Mouse (Mus musculus) urinary bladder, adult 18-20 months (tissue): ENCODE results near the gene Zfp655.
"Not testable (repeated sequence)": the region's sequence is repeated elsewhere in the genome, so short reads cannot be mapped to it uniquely, and the experiment has no call there.

Source experiments
- DNase-seq, 2 experiments: peaks; one replicate each; pipeline ENCODE4 v3.0.0; 2022; ENCODE audit warnings: low spot score in 2 of 2, mixed read lengths in 2 of 2

The Zfp655 gene

DNA sequence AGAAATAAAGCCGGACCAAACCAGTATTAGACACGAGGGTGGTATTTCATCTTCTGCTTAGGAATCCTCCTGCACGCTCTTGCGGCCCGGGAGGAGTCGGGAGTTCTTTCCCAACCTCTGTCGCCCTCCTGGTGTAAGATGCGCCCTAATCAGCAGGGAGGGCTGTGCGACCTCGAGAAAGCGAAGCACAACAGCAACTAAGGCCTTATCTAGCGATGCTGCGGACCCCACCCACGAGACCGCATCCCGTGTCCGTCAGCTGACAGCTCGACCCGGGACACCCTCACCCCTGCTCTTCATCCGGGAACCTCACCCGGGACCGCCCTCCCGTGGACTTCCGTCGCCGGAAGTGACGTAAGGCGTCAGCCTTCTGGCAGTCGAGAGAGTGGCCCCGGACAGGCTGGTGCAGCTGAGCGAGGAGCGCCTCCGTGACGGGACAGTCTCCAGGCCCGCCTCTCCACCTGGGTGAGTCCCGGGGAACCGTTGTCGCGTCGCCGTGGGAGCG, at the start of gene Zfp655:
Zfp655 (plus strand) TSS at position 349 of the 505 bp plus-strand sequence.
- DNase-seq: peak; percentile 96 to 98

DNA sequence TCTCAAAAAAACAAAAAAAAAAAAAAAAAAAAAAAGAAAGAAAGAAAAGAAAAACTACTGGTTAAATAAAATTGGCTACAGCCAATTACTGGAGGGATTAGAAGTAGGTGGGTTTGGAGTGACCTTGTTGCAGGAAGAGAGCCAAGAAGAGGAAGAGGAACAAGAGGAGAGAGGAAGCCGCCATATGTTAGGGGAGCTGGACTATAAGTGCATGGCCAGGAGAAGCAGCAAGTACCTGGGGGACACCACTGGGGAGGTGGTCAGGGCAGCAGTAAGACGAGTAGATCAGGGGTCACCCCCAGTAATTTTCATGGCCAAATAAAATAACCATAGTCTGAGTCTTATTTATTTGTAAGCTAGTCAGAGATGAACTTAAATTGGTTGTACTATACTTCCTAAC, 46.3 kb upstream of the Zfp655 start:
- DNase-seq: no peak

DNA sequence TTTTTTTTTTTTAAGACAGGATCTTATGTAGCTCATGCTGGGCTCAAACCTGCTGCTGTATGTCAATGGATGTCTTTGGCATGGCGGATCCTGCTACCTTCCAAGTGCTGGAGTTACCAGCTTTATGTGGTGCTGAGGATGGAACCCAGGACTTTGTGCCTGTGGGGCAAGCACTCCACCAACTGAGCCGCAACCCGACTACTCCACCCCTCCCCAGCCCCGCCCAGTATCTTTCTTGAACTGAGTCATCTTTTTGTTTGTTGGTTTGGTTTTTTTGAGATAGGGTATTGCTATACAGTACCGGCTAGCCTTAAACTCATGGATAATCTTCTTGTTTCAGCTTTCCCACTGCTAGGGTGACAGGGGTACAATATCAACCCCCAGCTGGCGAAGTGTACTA, 42.1 kb upstream of the Zfp655 start:
- DNase-seq: no peak

DNA sequence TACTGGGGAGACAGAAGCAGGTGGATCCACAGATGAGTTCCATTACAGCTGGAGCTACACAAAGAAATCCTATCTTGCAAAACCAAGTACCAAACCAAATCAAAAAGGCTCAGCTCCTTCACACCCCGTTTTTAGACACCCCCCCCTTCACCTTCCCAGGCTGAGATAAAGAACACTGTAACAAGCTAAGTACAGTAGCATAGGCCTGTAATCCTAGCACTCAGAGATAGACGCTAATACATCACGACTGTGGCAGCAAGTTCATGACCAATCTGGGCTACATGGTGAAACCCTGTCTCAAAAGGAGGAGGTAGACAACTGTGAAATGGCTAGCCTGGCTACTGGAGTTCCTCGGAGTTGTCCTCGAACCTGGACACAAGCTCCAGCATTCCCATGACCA, 41.1 kb upstream of the Zfp655 start:
- DNase-seq: no peak

DNA sequence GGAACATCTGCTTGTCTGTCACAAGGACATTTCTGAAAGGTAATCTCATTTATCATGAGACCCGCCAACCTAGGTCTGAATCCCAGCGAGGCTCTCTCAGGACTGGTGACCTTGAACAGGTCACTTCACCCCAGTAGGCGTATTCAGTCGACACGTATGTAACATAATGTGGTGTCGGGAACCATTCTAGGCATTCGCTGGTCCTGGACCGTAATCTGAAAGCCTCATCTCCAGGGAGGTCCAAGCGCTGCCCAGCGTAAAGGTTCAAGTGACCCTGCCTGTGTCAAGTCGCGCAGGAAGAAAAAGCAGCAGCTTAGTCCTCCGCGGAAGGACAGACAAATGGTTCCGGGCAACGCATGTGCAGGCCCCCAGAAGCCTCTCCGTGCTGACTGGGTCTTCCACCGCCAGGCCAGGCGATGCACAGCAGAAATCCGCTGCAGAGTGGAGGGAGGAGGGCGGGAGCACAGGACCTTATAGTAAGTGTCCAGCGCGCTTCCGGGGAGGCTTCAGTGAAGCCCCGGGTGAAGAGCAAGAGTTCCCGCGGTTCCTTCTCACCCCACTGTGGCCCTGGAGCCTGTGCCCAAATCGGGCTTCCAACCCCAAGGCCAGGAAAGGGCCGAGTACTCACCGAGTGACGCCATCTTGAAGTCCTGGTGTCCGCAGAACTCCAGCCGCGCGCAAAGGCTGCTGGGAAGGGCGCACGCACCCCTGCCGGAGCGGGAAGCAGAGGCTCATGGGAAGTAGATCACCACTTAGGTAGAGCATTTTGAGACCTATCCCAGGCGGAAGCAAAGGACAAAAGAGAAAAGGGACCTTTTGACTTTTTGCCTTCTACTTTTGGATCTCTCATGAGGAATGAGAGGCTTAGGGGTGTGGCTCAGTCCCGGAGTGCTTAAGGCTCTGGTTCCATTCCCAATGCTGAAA, 40.4 kb upstream of the Zfp655 start:
- peak; percentile 86 to 88 for DNase-seq

DNA sequence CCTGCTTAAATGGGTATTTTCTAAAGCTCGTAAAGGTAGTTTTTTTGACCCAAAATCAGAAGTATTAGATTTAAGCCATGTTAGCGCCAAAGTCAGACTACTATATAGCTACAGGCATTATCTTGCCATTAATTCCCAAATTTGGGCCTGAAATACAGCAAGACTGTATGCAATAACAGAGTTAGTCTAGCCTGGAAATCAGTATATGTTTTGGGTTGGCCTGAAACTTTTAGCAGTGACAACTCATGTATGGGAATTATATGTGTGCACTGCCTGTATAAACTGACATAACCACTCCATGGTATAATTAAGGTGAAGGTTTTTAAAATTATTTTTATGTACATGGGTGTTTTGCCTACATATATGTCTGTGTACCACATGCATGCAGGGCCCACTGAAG, 39.6 kb upstream of the Zfp655 start, which contains the start of gene Atp5j2:
Atp5j2 (minus strand) TSS at position 101 of the 400 bp plus-strand sequence.
- no peak for DNase-seq

DNA sequence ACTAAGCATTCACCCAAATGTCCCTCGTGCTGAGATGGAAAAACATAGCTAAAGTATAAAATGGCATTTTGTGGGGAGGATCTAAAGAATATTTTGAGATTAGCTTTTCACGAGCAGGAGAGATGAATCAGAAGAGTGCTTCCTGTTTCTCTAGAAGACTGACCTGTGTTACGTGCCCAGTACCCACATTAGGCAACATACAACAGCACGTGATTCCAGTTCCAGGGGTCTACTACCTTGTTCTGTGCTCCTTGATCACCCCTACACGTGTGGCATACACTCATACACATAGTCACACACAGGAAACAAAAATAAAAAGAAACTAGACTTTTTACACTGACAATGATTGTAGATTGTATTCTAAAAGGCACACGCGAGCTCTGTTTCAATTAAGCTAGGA, 31.1 kb upstream of the Zfp655 start:
- DNase-seq: no peak

DNA sequence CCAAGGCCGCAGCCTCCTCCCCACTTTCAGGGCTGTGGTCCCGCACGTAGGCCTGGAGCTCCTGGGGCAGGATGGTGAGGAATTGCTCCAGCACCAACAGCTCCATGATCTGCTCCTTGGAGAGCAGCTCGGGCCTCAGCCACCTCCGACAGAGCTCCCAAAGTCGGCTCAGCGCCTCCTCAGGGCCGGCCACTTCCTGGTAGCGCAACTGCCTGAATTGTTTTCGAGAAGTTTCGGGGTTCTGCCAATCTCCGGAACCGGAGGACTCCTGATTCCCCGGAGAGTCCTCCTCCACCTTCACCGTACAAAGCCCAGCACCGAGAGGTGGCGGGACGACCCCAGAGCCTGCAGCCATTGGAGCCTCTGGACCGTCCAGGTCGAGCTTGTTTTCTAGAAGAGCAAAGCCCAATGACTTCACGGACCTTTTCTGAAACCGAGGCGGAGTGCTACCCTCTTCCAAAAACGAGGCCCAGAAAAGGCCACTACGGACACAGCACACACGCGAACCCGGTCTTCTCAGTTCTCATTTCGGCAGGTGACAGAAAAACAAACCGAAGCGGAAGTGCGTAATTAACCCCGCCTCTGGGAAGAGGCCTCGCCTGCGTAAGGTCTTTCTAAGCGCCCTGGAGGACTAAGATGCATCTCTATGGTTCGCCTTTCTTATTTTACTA, 30.1 kb upstream of the Zfp655 start, which contains the start of gene Zkscan14:
Zkscan14 (minus strand) TSS at position 548 of the 671 bp plus-strand sequence.
- DNase-seq: peak; percentile 62 to 67

DNA sequence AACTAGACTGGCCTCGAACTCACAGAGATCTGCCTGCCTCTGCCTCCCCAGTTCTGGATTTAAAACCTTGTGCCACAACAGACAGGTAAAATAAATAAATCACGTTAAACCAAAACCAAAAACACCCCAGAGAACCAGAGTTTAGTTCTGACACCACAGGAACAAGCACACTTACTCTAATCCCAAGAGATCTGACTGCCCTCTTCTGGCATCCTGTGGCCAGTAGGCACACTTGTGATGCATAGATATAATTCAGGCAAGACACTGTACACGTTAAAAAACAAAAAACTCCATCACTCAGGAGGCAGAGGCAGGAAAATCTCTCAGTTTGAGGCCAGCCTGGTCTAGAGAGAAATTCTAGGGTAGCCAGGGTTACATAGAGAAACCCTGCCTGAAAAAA, 29.1 kb upstream of the Zfp655 start:
- DNase-seq: no peak

DNA sequence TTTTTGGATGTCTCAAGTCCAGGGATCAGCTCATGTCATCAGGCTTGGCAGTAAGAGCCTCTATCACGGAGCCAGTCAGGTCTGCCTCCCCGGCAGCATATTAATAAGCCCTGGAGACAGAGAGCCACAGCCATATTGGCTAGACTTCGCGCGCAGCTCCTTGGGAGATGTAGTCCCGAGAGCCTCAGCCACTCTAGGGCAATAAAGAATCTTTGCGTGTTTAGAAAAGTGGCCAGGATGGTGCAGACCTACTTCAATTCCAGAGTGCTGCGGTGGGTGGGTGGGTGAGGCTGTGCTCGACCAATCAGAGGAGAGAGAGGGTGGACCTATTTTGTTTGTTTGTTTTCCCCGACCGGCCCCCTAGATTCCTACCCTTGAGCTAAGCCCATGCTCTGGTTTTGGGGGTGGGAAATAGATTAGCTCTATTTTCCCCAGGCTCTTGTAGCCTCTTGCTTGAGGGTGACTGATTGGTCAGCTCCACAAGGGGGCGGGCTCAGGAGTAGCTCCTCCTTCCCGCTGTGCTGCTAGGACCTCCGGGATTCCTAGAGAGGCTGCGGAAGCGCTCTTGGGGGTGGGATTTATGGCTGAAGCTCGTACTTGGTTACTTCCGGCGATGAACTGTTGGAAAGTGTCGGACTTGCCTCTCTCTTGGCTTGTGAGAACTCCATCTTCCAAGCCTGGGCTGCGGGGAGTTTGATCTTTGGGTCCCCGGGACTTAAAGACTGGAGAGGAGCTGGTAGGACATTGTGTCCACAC, 27.4 kb upstream of the Zfp655 start, which contains the start of gene Zkscan5:
Zkscan5 (plus strand) TSS at position 627 of the 756 bp plus-strand sequence.
- peak; percentile 93 to 96 for DNase-seq

DNA sequence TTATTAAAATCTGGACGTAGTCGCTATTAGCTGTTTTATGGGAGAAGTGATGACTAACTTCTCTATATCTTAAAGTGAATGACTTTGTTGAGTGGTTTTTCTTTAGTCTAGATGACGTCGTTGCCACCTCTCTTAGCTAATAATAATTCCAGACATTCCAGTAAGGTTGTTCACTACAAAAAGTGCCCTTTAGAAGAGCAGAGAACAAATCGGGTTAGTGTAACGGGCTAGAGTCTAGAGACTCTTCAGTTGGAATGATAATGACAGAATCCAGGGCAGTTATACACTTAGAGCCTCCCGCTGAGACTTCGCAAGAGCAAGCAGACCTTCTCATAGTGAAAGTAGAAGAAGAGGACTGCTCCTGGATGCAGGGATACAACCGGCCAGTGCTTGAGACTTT, 26.5 kb upstream of the Zfp655 start:
- no peak for DNase-seq

DNA sequence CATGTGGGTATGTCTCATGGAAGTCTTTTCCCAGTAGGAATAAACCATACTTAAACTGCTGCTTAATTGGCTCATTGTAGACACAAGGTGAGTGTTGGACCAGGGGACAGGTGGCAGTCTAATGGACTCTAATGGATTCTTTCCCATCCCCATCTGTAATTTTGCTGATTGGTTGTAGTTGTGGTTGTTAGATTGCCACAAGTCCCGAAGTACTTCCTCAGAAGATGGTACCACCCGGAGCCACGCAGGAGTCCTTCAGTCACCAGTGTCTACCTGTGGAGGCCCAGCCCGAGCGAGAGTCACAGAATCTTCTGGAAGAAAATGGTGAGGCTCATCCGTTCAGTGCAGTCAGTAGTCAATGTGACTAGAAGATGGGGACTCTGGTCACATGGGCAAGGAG, 24.1 kb upstream of the Zfp655 start:
- no peak for DNase-seq

DNA sequence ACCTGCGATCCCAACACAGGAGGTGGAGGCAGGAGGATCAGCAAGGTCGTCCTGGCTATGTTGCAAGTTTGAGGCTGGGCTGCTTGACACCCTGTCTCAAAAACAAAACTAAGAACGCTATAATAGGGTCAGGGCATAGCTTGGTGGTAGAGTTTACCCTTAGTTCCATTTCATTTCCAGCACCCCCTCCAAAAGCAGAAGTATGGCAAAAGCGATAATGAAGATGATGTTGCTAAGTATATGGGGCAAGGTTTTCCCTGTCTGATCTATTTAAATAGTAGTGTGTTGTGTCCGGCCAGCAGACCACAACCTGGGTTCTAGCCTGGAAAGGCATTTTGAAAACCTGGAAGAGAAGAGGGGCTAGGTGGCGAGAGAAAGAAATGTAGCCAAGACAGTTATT, 23.6 kb upstream of the Zfp655 start:
- no peak for DNase-seq

DNA sequence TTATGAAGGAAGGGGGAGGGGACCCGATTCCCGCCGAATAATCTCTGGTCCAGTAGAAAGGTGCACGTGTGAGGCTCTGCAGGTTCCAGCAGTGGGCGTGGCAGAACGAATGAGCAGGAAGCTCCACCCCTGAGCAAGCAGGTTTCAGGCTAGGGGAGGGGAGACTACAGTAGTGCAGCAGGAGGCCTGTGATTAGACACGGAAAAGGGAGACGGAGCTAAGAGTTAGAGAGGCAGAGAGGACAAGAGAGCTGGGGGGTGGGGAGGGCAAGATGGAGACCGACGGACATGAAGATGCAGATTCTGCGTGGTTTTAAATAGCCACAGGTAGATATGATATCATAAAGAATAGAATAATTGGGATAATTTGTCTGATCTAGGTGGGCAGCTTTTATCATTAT, 23.1 kb upstream of the Zfp655 start:
- DNase-seq: not testable (repeated sequence)

DNA sequence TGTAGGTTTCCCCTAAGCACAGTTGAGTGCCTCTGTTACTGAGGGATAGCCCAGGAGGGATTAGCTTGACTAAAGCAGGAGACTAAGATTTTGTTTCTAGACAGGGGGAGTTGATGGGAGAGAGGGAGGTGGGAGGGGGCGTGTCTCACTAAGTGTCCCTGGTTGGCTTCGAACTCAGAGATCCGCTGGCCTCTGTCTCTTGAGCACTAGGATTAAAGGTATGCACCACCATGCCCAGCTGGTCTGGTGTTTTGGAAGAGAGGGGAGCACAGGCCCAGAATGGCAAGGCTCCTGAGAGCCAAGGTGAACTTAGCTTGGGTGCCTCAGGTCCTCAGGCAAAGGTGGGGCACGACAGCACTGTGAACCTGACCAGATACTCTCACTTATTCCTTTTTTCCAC, 20.2 kb upstream of the Zfp655 start:
- no peak for DNase-seq

DNA sequence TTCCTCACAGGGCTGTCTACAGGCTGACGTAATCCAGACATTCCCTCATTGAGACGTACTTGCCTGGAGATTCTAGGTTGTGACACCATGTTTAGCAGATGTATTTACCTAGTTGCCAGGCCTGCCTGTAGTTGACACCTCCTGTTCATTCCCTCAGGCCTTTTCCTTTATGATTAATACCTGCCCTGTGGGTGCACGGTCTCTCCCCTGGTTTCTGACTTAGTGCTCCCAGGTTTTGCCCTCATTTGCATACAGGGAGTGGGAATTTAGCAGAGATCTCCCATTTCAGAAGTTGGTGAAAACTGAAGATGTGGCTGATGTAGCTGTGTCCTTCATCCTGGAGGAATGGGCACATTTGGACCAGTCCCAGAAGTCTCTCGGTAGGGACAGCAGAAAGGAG, 19.3 kb upstream of the Zfp655 start:
- no peak for DNase-seq

DNA sequence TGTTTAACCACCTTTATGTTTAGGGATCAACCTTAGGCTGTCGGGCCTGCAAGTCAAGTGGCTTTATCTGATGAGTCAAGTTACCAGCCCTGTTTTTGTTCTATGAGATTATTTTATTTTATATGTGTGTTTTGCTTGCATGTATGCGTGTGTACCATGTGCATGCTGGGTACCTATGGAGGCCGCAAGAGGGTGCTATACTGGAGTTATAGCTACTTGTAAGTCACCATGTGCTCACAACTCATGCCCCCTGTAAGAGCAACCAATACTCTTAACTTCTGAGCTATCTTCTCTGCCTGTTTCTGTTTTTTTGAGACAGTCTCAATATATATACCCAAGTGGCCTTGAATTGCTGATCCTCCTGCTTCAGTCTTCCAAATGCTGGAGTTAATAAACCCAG, 18.0 kb upstream of the Zfp655 start:
- DNase-seq: no peak

DNA sequence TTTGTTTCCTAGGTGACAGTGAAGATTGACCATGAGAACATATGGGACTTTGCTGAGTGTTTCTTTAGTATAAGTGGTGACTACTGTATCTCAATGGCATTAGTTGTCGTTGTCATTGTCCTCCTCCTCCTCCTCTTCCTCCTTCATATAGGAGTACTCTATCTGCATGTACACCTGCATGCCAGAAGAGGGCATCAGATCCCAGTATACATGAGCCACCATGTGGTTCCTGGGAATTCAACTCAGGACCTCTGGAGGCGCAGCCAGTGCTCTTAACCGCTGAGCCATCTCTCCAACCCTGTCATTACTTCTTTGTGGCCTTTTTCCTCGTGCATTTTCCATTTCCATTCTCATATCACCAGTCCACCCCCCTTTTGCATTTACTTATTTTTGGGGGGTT, 16.8 kb upstream of the Zfp655 start:
- DNase-seq: no peak

DNA sequence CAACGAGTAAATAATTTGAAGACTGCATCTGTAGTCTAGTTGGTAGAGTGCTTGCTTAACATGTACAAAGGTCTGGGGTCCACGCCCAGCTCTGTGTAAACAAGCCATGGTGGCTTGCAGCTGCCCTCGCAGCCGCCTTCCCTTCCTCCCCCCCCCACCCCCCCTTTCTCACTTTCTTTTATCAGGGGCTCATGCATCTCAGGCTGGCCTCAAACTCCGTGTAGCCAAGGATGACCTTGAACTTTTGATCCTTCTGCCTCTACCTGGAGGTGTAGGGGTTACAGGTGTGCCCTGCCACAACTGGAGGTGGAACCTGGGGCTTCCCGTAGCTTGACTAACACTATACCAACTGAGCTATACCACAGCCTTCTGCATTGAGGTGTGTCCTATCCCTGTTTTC, 13.8 kb upstream of the Zfp655 start:
- no peak for DNase-seq

DNA sequence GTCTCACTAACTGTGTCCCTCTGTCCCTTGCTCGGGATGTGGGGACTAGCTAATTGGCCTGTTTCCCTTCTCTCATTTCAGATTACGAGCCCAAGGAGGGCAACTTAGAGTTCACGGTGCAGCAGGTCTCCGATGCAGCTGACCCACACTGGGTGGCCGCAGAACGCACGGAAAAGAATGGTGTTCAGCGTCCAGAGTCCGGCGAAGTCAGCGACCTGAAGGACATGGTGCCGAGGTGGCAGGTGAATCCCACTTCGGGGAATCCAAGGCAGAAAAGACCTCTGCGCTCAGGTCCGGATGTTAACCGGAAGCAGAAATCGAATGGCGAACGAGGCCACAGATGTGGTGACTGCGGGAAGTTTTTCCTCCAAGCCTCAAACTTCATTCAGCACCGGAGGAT, 13.3 kb upstream of the Zfp655 start:
- no peak for DNase-seq

DNA sequence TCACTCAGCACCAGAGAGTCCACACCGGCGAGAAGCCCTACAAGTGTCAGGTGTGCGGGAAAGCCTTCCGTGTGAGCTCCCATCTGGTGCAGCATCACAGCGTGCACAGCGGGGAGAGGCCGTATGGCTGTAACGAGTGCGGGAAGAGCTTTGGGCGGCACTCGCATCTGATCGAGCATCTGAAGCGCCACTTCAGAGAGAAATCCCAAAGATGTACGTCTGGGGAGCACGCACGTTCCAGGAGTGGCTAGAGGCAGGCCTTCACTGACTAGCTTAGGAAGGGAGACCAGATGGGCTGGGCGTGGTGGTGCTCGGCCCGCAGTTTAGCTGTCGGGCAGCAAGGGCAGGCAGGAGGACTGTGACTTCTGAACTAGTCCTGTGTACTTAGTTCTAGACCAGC, 12.8 kb upstream of the Zfp655 start:
- DNase-seq: no peak

DNA sequence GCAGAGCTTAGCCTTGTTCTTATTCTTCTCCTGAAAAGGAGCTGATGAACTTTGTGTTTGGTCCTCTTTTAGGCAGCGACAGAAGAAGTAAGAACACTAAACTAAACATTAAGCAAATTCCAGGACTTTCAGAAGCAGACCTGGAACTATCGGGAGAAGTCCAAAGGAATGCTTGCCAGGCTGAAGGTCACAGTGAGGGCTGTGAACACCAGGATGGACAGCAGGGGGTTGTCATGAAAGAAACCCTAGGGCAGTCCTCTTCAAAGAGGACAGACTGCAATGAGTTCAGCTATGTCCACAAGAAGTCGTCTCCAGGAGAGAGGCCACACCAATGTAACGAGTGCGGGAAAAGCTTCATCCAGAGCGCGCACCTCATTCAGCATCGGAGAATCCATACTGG, 11.5 kb upstream of the Zfp655 start:
- no peak for DNase-seq
